Mouse (Mus musculus): ENCODE measurements around the gene Olfr433. TPM values are rescaled to one million over a fixed set of nuclear protein-coding genes. Genes with fewer than 3 reads are reported as not detected.

The Olfr433 gene
- total and polyA plus RNA-seq, 3 experiments: not detected

GRCm38 (mm10) chr1:174051515-174051914 lies 11.0 kb downstream of the Olfr433 start:
- no peak for DNase-seq (ENCODE audit: low read depth, low spot score)
- no peak overlapping the region for H3K9ac ChIP-seq (ENCODE audit: control insufficient read depth, low read depth, low read length, poor library complexity, severe bottlenecking)
- no peaks in the 10 kb centered on the region for H3K27me3 ChIP-seq (ENCODE audit: control insufficient read depth in 1 of 2, insufficient read depth in 2 of 2, low read length in 2 of 2)
- no peaks in the 10 kb centered on the region for H3K79me2 ChIP-seq (ENCODE audit: control insufficient read depth, insufficient read depth, low read length, poor library complexity)
- no peaks in the 10 kb centered on the region for H3K4me1 ChIP-seq (ENCODE audit: control insufficient read depth in 1 of 2, insufficient read depth in 2 of 2, low read length in 2 of 2)
- H3K4me3 ChIP-seq (ENCODE audit: control insufficient read depth in 1 of 2, insufficient read depth in 1 of 2, low read depth in 2 of 2, low read length in 2 of 2): no peak overlapping the region
- no peak overlapping the region for H3K27ac ChIP-seq (ENCODE audit: control insufficient read depth, low read depth, low read length)
- H3K9me3 ChIP-seq (replicated peaks; ENCODE audit: insufficient read depth, low read length): no peaks in the 10 kb centered on the region
- H3K36me3 ChIP-seq (ENCODE audit: control insufficient read depth in 1 of 2, insufficient read depth in 2 of 2, low read length in 2 of 2): no peaks in the 10 kb centered on the region
- TF ChIP-seq MYC (IDR thresholded peaks at IDR 0.05; ENCODE audit: low read depth, low read length): no peak
- TF ChIP-seq RCOR1 (IDR thresholded peaks at IDR 0.05; ENCODE audit: low read depth, low read length): no peak
- no peak for TF ChIP-seq MXI1 (IDR thresholded peaks at IDR 0.05; ENCODE audit: low read depth, low read length)
- TF ChIP-seq POLR2A (IDR thresholded peaks at IDR 0.05; ENCODE audit: control insufficient read depth in 1 of 2, insufficient read depth in 1 of 2, low read depth in 1 of 2, low read length in 2 of 2, poor library complexity in 1 of 2): no peak
- no peak for TF ChIP-seq CHD2 (IDR thresholded peaks at IDR 0.05; ENCODE audit: low read length)
- no peak for TF ChIP-seq JUND (IDR thresholded peaks at IDR 0.05; ENCODE audit: low read depth, low read length)
- no peak for TF ChIP-seq RAD21 (IDR thresholded peaks at IDR 0.05; ENCODE audit: low read depth, low read length)
- TF ChIP-seq ZMIZ1 (IDR thresholded peaks at IDR 0.05; ENCODE audit: low read depth, low read length): no peak

GRCm38 (mm10) chr1:174051931-174052536 lies 11.5 kb downstream of the Olfr433 start:
- no peaks in the 10 kb centered on the region for H3K9me3 ChIP-seq (replicated peaks; ENCODE audit: insufficient read depth, low read length)
- H3K27ac ChIP-seq (ENCODE audit: control insufficient read depth, low read depth, low read length): no peak overlapping the region
- no peaks in the 10 kb centered on the region for H3K4me1 ChIP-seq (ENCODE audit: control insufficient read depth in 1 of 2, insufficient read depth in 2 of 2, low read length in 2 of 2)
- H3K27me3 ChIP-seq (ENCODE audit: control insufficient read depth in 1 of 2, insufficient read depth in 2 of 2, low read length in 2 of 2): no peaks in the 10 kb centered on the region
- no peak overlapping the region for H3K4me3 ChIP-seq (ENCODE audit: control insufficient read depth in 1 of 2, insufficient read depth in 1 of 2, low read depth in 2 of 2, low read length in 2 of 2)
- H3K36me3 ChIP-seq (ENCODE audit: control insufficient read depth in 1 of 2, insufficient read depth in 2 of 2, low read length in 2 of 2): no peaks in the 10 kb centered on the region
- DNase-seq (ENCODE audit: low read depth, low spot score): no peak
- no peak for TF ChIP-seq GATA1 (IDR thresholded peaks at IDR 0.05; ENCODE audit: low read depth, low read length)
- no peak for TF ChIP-seq RAD21 (IDR thresholded peaks at IDR 0.05; ENCODE audit: low read depth, low read length)
- no peak for TF ChIP-seq NELFE (IDR thresholded peaks at IDR 0.05; ENCODE audit: low read depth, low read length)
- TF ChIP-seq EP300 (IDR thresholded peaks at IDR 0.05; ENCODE audit: low read depth in 1 of 2, low read length in 2 of 2): no peak
- no peak for TF ChIP-seq SIN3A (IDR thresholded peaks at IDR 0.05; ENCODE audit: low read length)
- TF ChIP-seq ZKSCAN1 (IDR thresholded peaks at IDR 0.05; ENCODE audit: low read depth, low read length): no peak
- TF ChIP-seq POLR2AphosphoS5 (IDR thresholded peaks at IDR 0.05; ENCODE audit: borderline replicate concordance, low read depth, low read length): no peak
- TF ChIP-seq MEF2A (IDR thresholded peaks at IDR 0.05; ENCODE audit: extremely low read depth, insufficient replicate concordance, low read depth, low read length, poor library complexity, severe bottlenecking): no peak
- TF ChIP-seq ZMIZ1 (IDR thresholded peaks at IDR 0.05; ENCODE audit: low read depth, low read length): no peak
- TF ChIP-seq HCFC1 (IDR thresholded peaks at IDR 0.05; ENCODE audit: low read depth, low read length): no peak
- no peak for TF ChIP-seq ZC3H11A (IDR thresholded peaks at IDR 0.05; ENCODE audit: low read depth, low read length)
- TF ChIP-seq MYB (IDR thresholded peaks at IDR 0.05; ENCODE audit: low read depth, low read length): no peak
- no peak for TF ChIP-seq BHLHE40 (IDR thresholded peaks at IDR 0.05; ENCODE audit: borderline replicate concordance, low read depth, low read length)
- no peak for TF ChIP-seq TBP (IDR thresholded peaks at IDR 0.05; ENCODE audit: low read depth, low read length)
- no peak for TF ChIP-seq MYC (IDR thresholded peaks at IDR 0.05; ENCODE audit: low read depth, low read length)
- no peak overlapping the region for H3K9ac ChIP-seq (ENCODE audit: control insufficient read depth, low read depth, low read length, poor library complexity, severe bottlenecking)
- no peaks in the 10 kb centered on the region for H3K79me2 ChIP-seq (ENCODE audit: control insufficient read depth, insufficient read depth, low read length, poor library complexity)

Measured in MEL (cell line).